ENCODE assay signal across 12 mouse cellular contexts in the genomic region with DNA sequence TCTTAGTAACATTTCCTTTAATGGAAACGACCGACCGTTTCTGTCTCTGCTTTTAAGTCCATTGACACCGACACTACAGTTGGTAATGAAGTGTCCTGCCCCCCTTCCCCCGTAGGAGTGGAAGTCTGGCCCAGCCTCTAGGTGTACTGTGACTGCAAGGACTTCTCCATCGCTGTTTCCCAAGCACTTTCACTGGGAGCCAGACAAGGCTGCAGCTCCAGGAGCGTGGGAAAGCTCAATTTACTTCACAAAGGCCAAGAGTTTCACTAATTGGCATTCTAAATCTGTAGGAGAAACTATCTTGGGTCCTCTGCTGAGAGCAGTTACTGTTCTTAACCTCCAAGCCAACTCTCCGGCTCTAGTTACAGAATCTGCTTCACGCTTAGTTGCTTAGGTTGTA. TPM values are rescaled to one million over a fixed set of nuclear protein-coding genes. Genes with fewer than 3 reads are reported as not detected.
DNase-seq lines count a peak whose midpoint lies in the region; ATAC-seq and TF ChIP-seq lines count a peak whose summit lies in the region.
"Had no signal": no experiment of that assay in that cellular context is flagged by ENCODE, and none has a peak within 500 bp of the region (broad histone marks: within the 10 kb centered on the region; RNA-seq: fewer than 3 reads in every experiment).

No protein-coding gene starts in this region.

- DNase-seq in layer of hippocampus, adult 2 months (ENCODE audit: low spot score in 2 of 2): no peak
- no peak for DNase-seq in layer of hippocampus, postnatal 25 days (ENCODE audit: extremely low spot score in 1 of 2, low spot score in 1 of 2)
- peak; percentile 31 for DNase-seq in heart, postnatal 25 days (ENCODE audit: low spot score)
- no peak for DNase-seq in spleen, adult 18-20 months
- no peak for DNase-seq in testis, postnatal 14 days (ENCODE audit: low spot score)
- DNase-seq in cerebellum, postnatal 14 days: no peak
- DNase-seq: cerebellum, adult 9-11 months; liver, postnatal 0 days; right cerebral cortex, adult 18-20 months had no signal

- H3K4me3 ChIP-seq in layer of hippocampus, adult 2 months: no peak overlapping the region
- H3K4me3 ChIP-seq in embryonic facial prominence, embryonic 15.5 days (replicated peaks): no peak overlapping the region
- no peak overlapping the region for H3K4me3 ChIP-seq in neural tube, embryonic 14.5 days (ENCODE audit: low read depth, low read length)

- H3K9me3 ChIP-seq in embryonic facial prominence, embryonic 15.5 days (replicated peaks): no peaks in the 10 kb centered on the region
- H3K9me3 ChIP-seq in neural tube, embryonic 14.5 days (ENCODE audit: control insufficient read depth, low read length): no peaks in the 10 kb centered on the region

- no peak overlapping the region for H3K4me2 ChIP-seq in embryonic facial prominence, embryonic 15.5 days (replicated peaks)
- H3K4me2 ChIP-seq in neural tube, embryonic 14.5 days (ENCODE audit: low read depth, low read length): no peak overlapping the region

- H3K4me1 ChIP-seq in embryonic facial prominence, embryonic 15.5 days: peaks cover 52% of the 10 kb centered on the region
- peaks cover 14% of the 10 kb centered on the region; the same call in 1 of the 2 replicates for H3K4me1 ChIP-seq in neural tube, embryonic 14.5 days (ENCODE audit: control insufficient read depth, insufficient read depth, low read length)

- WGBS in embryonic facial prominence, embryonic 15.5 days: 30% methylated on average over 9 of the region's 9 CpGs
- WGBS in neural tube, embryonic 14.5 days: 14% methylated on average over 9 of the region's 9 CpGs

- H3K9ac ChIP-seq in embryonic facial prominence, embryonic 15.5 days: no peak overlapping the region
- no peak overlapping the region for H3K9ac ChIP-seq in neural tube, embryonic 14.5 days (replicated peaks; ENCODE audit: low read depth, low read length)
- H3K9ac ChIP-seq: liver, postnatal 0 days had no signal

- TF ChIP-seq CTCF in layer of hippocampus, adult 2 months (conservative IDR thresholded peaks at IDR 0.05): no peak

- intact Hi-C loops in heart, postnatal 25 days (cut with DNase I): loop anchor here (5.0 kb wide), 1 partner anchor 64 kb away; no protein-coding TSS in a partner anchor

- ATAC-seq in embryonic facial prominence, embryonic 15.5 days (ENCODE audit: insufficient number of reproducible peaks, low FRiP score, low TSS enrichment, low read depth): no peak
- peak; percentile 73 for ATAC-seq in neural tube, embryonic 14.5 days (ENCODE audit: low read depth)
- ATAC-seq: liver, postnatal 0 days; Patski had no signal

- H3K36me3 ChIP-seq in embryonic facial prominence, embryonic 15.5 days: no peaks in the 10 kb centered on the region
- no peaks in the 10 kb centered on the region for H3K36me3 ChIP-seq in neural tube, embryonic 14.5 days (ENCODE audit: control insufficient read depth, insufficient read depth, low read length)

- no peaks in the 10 kb centered on the region for H3K27me3 ChIP-seq in embryonic facial prominence, embryonic 15.5 days
- H3K27me3 ChIP-seq in neural tube, embryonic 14.5 days (ENCODE audit: control insufficient read depth, insufficient read depth, low read length): no peaks in the 10 kb centered on the region
- H3K27me3 ChIP-seq: Patski had no signal

- H3K27ac ChIP-seq in layer of hippocampus, adult 2 months: peak overlapping the region; percentile 82
- 0 out of 2 replicates have a peak overlapping the region, but pooled peaks have one; percentile 14 for H3K27ac ChIP-seq in embryonic facial prominence, embryonic 15.5 days (replicated peaks)
- H3K27ac ChIP-seq in neural tube, embryonic 14.5 days (ENCODE audit: low read depth, low read length): 0 out of 2 replicates have a peak overlapping the region, but pooled peaks have one; percentile 48

RNA-seq across cellular contexts. Expression of gene Jmjd1c, which starts 42.5 kb away (rescaled TPM):
- 100 to 1,000 TPM; 106 to 111 TPM for total RNA-seq in layer of hippocampus, adult 2 months (2021)
- total RNA-seq in layer of hippocampus, postnatal 25 days (2021): 10 to 100 TPM; 80.3 to 98.6 TPM
- polyA plus RNA-seq in embryonic facial prominence, embryonic 15.5 days (2015; fragmentation: Nextera tagmentation; extraction: Ambion mirVana): 56.1 and 56.6 TPM in 2 replicates
- total RNA-seq in heart, postnatal 25 days (2021): 10 to 100 TPM; 38.5 to 40.9 TPM
- polyA plus RNA-seq in neural tube, embryonic 14.5 days (2014; fragmentation: Nextera tagmentation; extraction: Ambion mirVana): 62.3 and 67.0 TPM in 2 replicates

RNA-seq across cellular contexts. Expression of gene Reep3, which starts 43.3 kb away (rescaled TPM):
- total RNA-seq in layer of hippocampus, adult 2 months (2021): 10 to 100 TPM; 18.3 to 21.9 TPM
- 10 to 100 TPM; 22.8 to 24.2 TPM for total RNA-seq in layer of hippocampus, postnatal 25 days (2021)
- polyA plus RNA-seq in embryonic facial prominence, embryonic 15.5 days (2015; fragmentation: Nextera tagmentation; extraction: Ambion mirVana): 47.7 and 55.5 TPM in 2 replicates
- total RNA-seq in heart, postnatal 25 days (2021): 10 to 100 TPM; 21.4 to 22.9 TPM
- polyA plus RNA-seq in neural tube, embryonic 14.5 days (2014; fragmentation: Nextera tagmentation; extraction: Ambion mirVana): 37.7 and 48.7 TPM in 2 replicates

Comparison
In these comparisons a context has a peak if more than half of its experiments do, and no peak if none do; other contexts are left out.
1. H3K27ac ChIP-seq: peak in every context shown above with its lines; median percentile 82 in layer of hippocampus, adult 2 months; 48 in neural tube, embryonic 14.5 days; 14 in embryonic facial prominence, embryonic 15.5 days.